In the genomic region with DNA sequence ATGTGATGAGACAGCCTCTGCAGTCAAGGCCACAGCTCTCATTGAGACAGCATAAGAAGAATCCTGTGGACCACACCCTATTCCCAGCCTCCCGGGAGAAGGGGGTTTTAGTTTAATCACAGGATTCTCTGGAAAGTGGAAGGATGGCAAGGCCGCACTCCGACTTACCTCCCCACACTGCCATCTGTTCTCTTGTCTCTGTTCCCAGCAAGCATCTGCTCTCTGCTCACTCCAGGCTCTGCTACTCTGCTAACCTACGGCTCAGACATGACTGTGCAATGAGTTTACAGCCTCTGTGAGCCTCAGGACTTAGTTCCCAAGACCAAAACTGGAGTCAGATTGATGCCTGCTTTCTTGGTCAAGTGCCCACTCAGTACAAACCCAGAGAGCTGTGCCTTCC, we compare ENCODE assay signal across 15 mouse cellular contexts. TPM values are rescaled to one million over a fixed set of nuclear protein-coding genes. Genes with fewer than 3 reads are reported as not detected.
DNase-seq lines count a peak whose midpoint lies in the region; ATAC-seq and TF ChIP-seq lines count a peak whose summit lies in the region.
"Had no signal": no experiment of that assay in that cellular context is flagged by ENCODE, and none has a peak within 500 bp of the region (broad histone marks: within the 10 kb centered on the region; RNA-seq: fewer than 3 reads in every experiment).

No protein-coding gene starts in this region.

- DNase-seq in cerebellum, adult 2 months, result peak; percentile 88 to 96
- peak; percentile 78 for DNase-seq in left cerebral cortex, postnatal 4 days
- no peak for DNase-seq in kidney, adult 2 months
- no peak for DNase-seq in heart, postnatal 10 days
- DNase-seq in kidney, adult 11 months, result no peak
- DNase-seq: gastrocnemius, postnatal 25 days; heart, postnatal 36 days; lung, embryonic 14.5 days had no signal

- WGBS in hindbrain, embryonic 13.5 days, result 63% methylated on average over 4 of the region's 4 CpGs
- WGBS in hindbrain, embryonic 12.5 days, result 75% methylated on average over 4 of the region's 4 CpGs
- 10% methylated on average over 4 of the region's 4 CpGs for WGBS in cerebellum, adult 2 months
- WGBS in hindbrain, embryonic 15.5 days, result 62% methylated on average over 4 of the region's 4 CpGs
- WGBS in kidney, adult 2 months, result 67% methylated on average over 4 of the region's 4 CpGs

- TF ChIP-seq CTCF in cerebellum, adult 2 months (IDR thresholded peaks at IDR 0.05; ENCODE audit: borderline replicate concordance, insufficient read depth, low read depth, low read length), result no peak
- TF ChIP-seq CTCF in kidney, adult 2 months (conservative IDR thresholded peaks at IDR 0.05; ENCODE audit: insufficient read depth, insufficient read length, low read depth, low read length), result no peak

- no peak overlapping the region for H3K4me2 ChIP-seq in hindbrain, embryonic 13.5 days
- no peak overlapping the region for H3K4me2 ChIP-seq in hindbrain, embryonic 12.5 days (replicated peaks)
- no peak overlapping the region for H3K4me2 ChIP-seq in hindbrain, embryonic 15.5 days
- H3K4me2 ChIP-seq: limb, embryonic 12.5 days; lung, embryonic 14.5 days; midbrain, embryonic 12.5 days had no signal

- H3K9ac ChIP-seq in hindbrain, embryonic 13.5 days, result no peak overlapping the region
- H3K9ac ChIP-seq in hindbrain, embryonic 12.5 days, result no peak overlapping the region
- no peak overlapping the region for H3K9ac ChIP-seq in hindbrain, embryonic 15.5 days
- H3K9ac ChIP-seq: limb, embryonic 12.5 days; lung, embryonic 14.5 days; midbrain, embryonic 12.5 days had no signal

- no peak for ATAC-seq in hindbrain, embryonic 13.5 days (ENCODE audit: low FRiP score)
- no peak for ATAC-seq in hindbrain, embryonic 12.5 days (ENCODE audit: low FRiP score)
- peak; percentile 82 for ATAC-seq in hindbrain, embryonic 15.5 days (ENCODE audit: low FRiP score, low read depth)

- H3K27ac ChIP-seq in hindbrain, embryonic 13.5 days, result peak overlapping the region; percentile 30; the same call in 1 of the 2 replicates
- no peak overlapping the region for H3K27ac ChIP-seq in hindbrain, embryonic 12.5 days
- peak overlapping the region; percentile 74 for H3K27ac ChIP-seq in cerebellum, adult 2 months (ENCODE audit: insufficient read depth, low read length)
- H3K27ac ChIP-seq in hindbrain, embryonic 15.5 days (replicated peaks), result no peak overlapping the region
- H3K27ac ChIP-seq in kidney, adult 2 months (ENCODE audit: insufficient read depth, low read depth, low read length), result no peak overlapping the region
- H3K27ac ChIP-seq: kidney, postnatal 0 days; limb, embryonic 12.5 days; midbrain, embryonic 12.5 days had no signal

- H3K4me3 ChIP-seq in hindbrain, embryonic 13.5 days, result no peak overlapping the region
- no peak overlapping the region for H3K4me3 ChIP-seq in hindbrain, embryonic 12.5 days
- H3K4me3 ChIP-seq in cerebellum, adult 2 months (replicated peaks; ENCODE audit: insufficient read depth, low read depth, low read length), result no peak overlapping the region
- H3K4me3 ChIP-seq in hindbrain, embryonic 15.5 days, result no peak overlapping the region
- H3K4me3 ChIP-seq in kidney, adult 2 months (ENCODE audit: insufficient read depth, low read depth, low read length), result no peak overlapping the region
- H3K4me3 ChIP-seq: limb, embryonic 12.5 days; midbrain, embryonic 12.5 days had no signal

- no peaks in the 10 kb centered on the region for H3K36me3 ChIP-seq in hindbrain, embryonic 13.5 days
- H3K36me3 ChIP-seq in hindbrain, embryonic 12.5 days, result no peaks in the 10 kb centered on the region
- H3K36me3 ChIP-seq in hindbrain, embryonic 15.5 days, result no peaks in the 10 kb centered on the region
- no peaks in the 10 kb centered on the region for H3K36me3 ChIP-seq in kidney, adult 2 months (ENCODE audit: control insufficient read depth, insufficient read depth, low read length)
- H3K36me3 ChIP-seq: limb, embryonic 12.5 days; midbrain, embryonic 12.5 days had no signal

- H3K4me1 ChIP-seq in hindbrain, embryonic 13.5 days (replicated peaks), result 0 out of 2 replicates have a peak, but pooled peaks cover 3% of the 10 kb centered on the region
- no peaks in the 10 kb centered on the region for H3K4me1 ChIP-seq in hindbrain, embryonic 12.5 days
- H3K4me1 ChIP-seq in cerebellum, adult 2 months (ENCODE audit: control insufficient read depth, insufficient read depth, low read length), result peaks cover 30% of the 10 kb centered on the region; the same call in 1 of the 2 replicates
- H3K4me1 ChIP-seq in hindbrain, embryonic 15.5 days (replicated peaks), result no peaks in the 10 kb centered on the region
- no peaks in the 10 kb centered on the region for H3K4me1 ChIP-seq in kidney, adult 2 months (ENCODE audit: control insufficient read depth, insufficient read depth, low read length)
- H3K4me1 ChIP-seq: midbrain, embryonic 12.5 days had no signal

- no peaks in the 10 kb centered on the region for H3K9me3 ChIP-seq in hindbrain, embryonic 13.5 days
- H3K9me3 ChIP-seq in hindbrain, embryonic 12.5 days (replicated peaks), result no peaks in the 10 kb centered on the region
- no peaks in the 10 kb centered on the region for H3K9me3 ChIP-seq in hindbrain, embryonic 15.5 days
- H3K9me3 ChIP-seq: limb, embryonic 12.5 days; midbrain, embryonic 12.5 days had no signal

- H3K27me3 ChIP-seq in hindbrain, embryonic 13.5 days, result no peaks in the 10 kb centered on the region
- no peaks in the 10 kb centered on the region for H3K27me3 ChIP-seq in hindbrain, embryonic 12.5 days
- no peaks in the 10 kb centered on the region for H3K27me3 ChIP-seq in cerebellum, adult 2 months (ENCODE audit: control insufficient read depth, insufficient read depth, low read length)
- no peaks in the 10 kb centered on the region for H3K27me3 ChIP-seq in hindbrain, embryonic 15.5 days
- no peaks in the 10 kb centered on the region for H3K27me3 ChIP-seq in kidney, adult 2 months (replicated peaks; ENCODE audit: control insufficient read depth, insufficient read depth, low read length)
- H3K27me3 ChIP-seq: limb, embryonic 12.5 days; midbrain, embryonic 12.5 days had no signal

- no peak; the same call in 1 of the 2 replicates for TF ChIP-seq POLR2A in cerebellum, adult 2 months (IDR thresholded peaks at IDR 0.05; ENCODE audit: borderline replicate concordance, insufficient read depth, low read length)
- no peak for TF ChIP-seq POLR2A in kidney, adult 2 months (IDR thresholded peaks at IDR 0.05; ENCODE audit: low read depth, low read length)

- intact Hi-C loops in left cerebral cortex, postnatal 4 days (cut with DNase I), result no loop called here
- intact Hi-C loops in heart, postnatal 10 days (cut with DNase I), result no loop called here

RNA-seq across cellular contexts. Expression of a gene that starts 43.8 kb away (rescaled TPM):
- 8.9 and 9.5 TPM in 2 replicates for polyA plus RNA-seq in hindbrain, embryonic 13.5 days (2015; fragmentation: Nextera tagmentation; extraction: Ambion mirVana)
- polyA plus RNA-seq in hindbrain, embryonic 12.5 days (2016; fragmentation: Nextera tagmentation; extraction: Ambion mirVana), result 2.6 and 2.9 TPM in 2 replicates
- 89.2 and 103 TPM in 2 replicates for polyA plus RNA-seq in cerebellum, adult 2 months (2012; rRNA removed)
- polyA plus RNA-seq in hindbrain, embryonic 15.5 days (2015; fragmentation: Nextera tagmentation; extraction: Ambion mirVana), result 18.5 and 18.6 TPM in 2 replicates
- 10 to 100 TPM; 80.7 to 87.9 TPM for total RNA-seq in left cerebral cortex, postnatal 4 days (2021)
- not detected in 2 replicates for polyA plus RNA-seq in kidney, adult 2 months (2012; rRNA removed)
- total RNA-seq in heart, postnatal 10 days (2021), result under 1 TPM; 0.27 to 0.98 TPM
- total RNA-seq: CH12.LX had no signal

Comparison
In these comparisons a context has a peak if more than half of its experiments do, and no peak if none do; other contexts are left out.
1. H3K27ac ChIP-seq: peak in hindbrain, embryonic 13.5 days (single experiment) and cerebellum, adult 2 months (single experiment); none in hindbrain, embryonic 12.5 days (single experiment), hindbrain, embryonic 15.5 days (single experiment) and kidney, adult 2 months (single experiment).
2. DNase-seq: peak in cerebellum, adult 2 months (2 of 2) and left cerebral cortex, postnatal 4 days (single experiment); none in kidney, adult 2 months (single experiment), heart, postnatal 10 days (0 of 2) and kidney, adult 11 months (single experiment).